ENCODE assay signal across 8 mouse cellular contexts in genomic region chr9:59588710-59589671, GRCm38 (mm10). TPM values are rescaled to one million over a fixed set of nuclear protein-coding genes. Genes with fewer than 3 reads are reported as not detected.
DNase-seq lines count a peak whose midpoint lies in the region; ATAC-seq and TF ChIP-seq lines count a peak whose summit lies in the region.
"Had no signal": no experiment of that assay in that cellular context is flagged by ENCODE, and none has a peak within 500 bp of the region (broad histone marks: within the 10 kb centered on the region; RNA-seq: fewer than 3 reads in every experiment).

No protein-coding gene starts in this region.

- H3K27me3 ChIP-seq in forebrain, embryonic 15.5 days, result 0 out of 2 replicates have a peak, but pooled peaks cover 3% of the 10 kb centered on the region

- no peak for TF ChIP-seq POLR2A in cortical plate, adult 2 months (IDR thresholded peaks at IDR 0.05; ENCODE audit: extremely low read depth, insufficient read depth, low read length)
- TF ChIP-seq POLR2A in olfactory bulb, adult 2 months (IDR thresholded peaks at IDR 0.05; ENCODE audit: insufficient read depth, low read depth, low read length), result no peak

- H3K4me2 ChIP-seq in forebrain, embryonic 15.5 days (replicated peaks), result peak overlapping the region; percentile 52

- peaks cover 4% of the 10 kb centered on the region for H3K4me1 ChIP-seq in cortical plate, adult 2 months (ENCODE audit: control insufficient read depth, insufficient read depth, low read length)
- H3K4me1 ChIP-seq in forebrain, embryonic 15.5 days, result peaks cover 37% of the 10 kb centered on the region
- H3K4me1 ChIP-seq in olfactory bulb, adult 2 months (ENCODE audit: control insufficient read depth, insufficient read depth, low read length), result peaks cover 26% of the 10 kb centered on the region

- DNase-seq in layer of hippocampus, postnatal 36 days, result peak; percentile 69 to 82
- DNase-seq in spleen, postnatal 4 days (ENCODE audit: low spot score in 2 of 2), result no peak
- DNase-seq in cerebellum, adult 9-10 months, result no peak
- no peak for DNase-seq in spleen, postnatal 10 days (ENCODE audit: low spot score in 2 of 2)

- H3K9me3 ChIP-seq in forebrain, embryonic 15.5 days, result no peaks in the 10 kb centered on the region

- peak; percentile 90 for ATAC-seq in forebrain, embryonic 15.5 days (replicated peaks)

- TF ChIP-seq CTCF in cortical plate, adult 2 months (IDR thresholded peaks at IDR 0.05; ENCODE audit: extremely low read depth, insufficient read depth, low read length), result no peak
- TF ChIP-seq CTCF in olfactory bulb, adult 2 months (IDR thresholded peaks at IDR 0.05; ENCODE audit: insufficient read depth, low read depth, low read length), result no peak

- peak overlapping the region; percentile 62 for H3K27ac ChIP-seq in cortical plate, adult 2 months (ENCODE audit: insufficient read depth, low read length)
- peak overlapping the region; percentile 89 for H3K27ac ChIP-seq in forebrain, embryonic 15.5 days (replicated peaks)
- H3K27ac ChIP-seq in olfactory bulb, adult 2 months (ENCODE audit: insufficient read depth, low read depth, low read length), result peak overlapping the region; percentile 99
- H3K27ac ChIP-seq: kidney, postnatal 0 days had no signal

- 18% methylated on average over 12 of the region's 12 CpGs for WGBS in forebrain, embryonic 15.5 days
- WGBS in olfactory bulb, adult 2 months, result 12% methylated on average over 12 of the region's 12 CpGs

- H3K4me3 ChIP-seq in cortical plate, adult 2 months (ENCODE audit: insufficient read depth, low read length), result no peak overlapping the region
- peak overlapping the region; percentile 28 for H3K4me3 ChIP-seq in forebrain, embryonic 15.5 days
- H3K4me3 ChIP-seq in olfactory bulb, adult 2 months (ENCODE audit: insufficient read depth, low read depth, low read length), result peak overlapping the region; percentile 34

- peak overlapping the region; percentile 20 for H3K9ac ChIP-seq in forebrain, embryonic 15.5 days (replicated peaks)

- no peaks in the 10 kb centered on the region for H3K36me3 ChIP-seq in forebrain, embryonic 15.5 days

RNA-seq across cellular contexts. Expression of gene Celf6, which starts 11.3 kb away (rescaled TPM):
- 11.7 and 14.3 TPM in 2 replicates for polyA plus RNA-seq in cortical plate, adult 2 months (2012; rRNA removed)
- 24.6 and 34.3 TPM in 2 replicates for polyA plus RNA-seq in forebrain, embryonic 15.5 days (2015; fragmentation: Nextera tagmentation; extraction: Ambion mirVana)
- 10 to 100 TPM; 28.6 to 29.8 TPM for total RNA-seq in layer of hippocampus, postnatal 36 days (2021)
- not detected in 2 replicates for polyA plus RNA-seq in olfactory bulb, adult 2 months (2012; ENCODE audit: insufficient read depth, insufficient read length, low replicate concordance, missing spikeins)

RNA-seq across cellular contexts. Expression of gene Parp6, which starts 28.1 kb away (rescaled TPM):
- 199 and 202 TPM in 2 replicates for polyA plus RNA-seq in cortical plate, adult 2 months (2012; rRNA removed)
- polyA plus RNA-seq in forebrain, embryonic 15.5 days (2015; fragmentation: Nextera tagmentation; extraction: Ambion mirVana), result 188 and 191 TPM in 2 replicates
- 100 to 1,000 TPM; 131 to 142 TPM for total RNA-seq in layer of hippocampus, postnatal 36 days (2021)
- polyA plus RNA-seq in olfactory bulb, adult 2 months (2012; ENCODE audit: insufficient read depth, insufficient read length, low replicate concordance, missing spikeins), result not detected in 2 replicates

RNA-seq across cellular contexts. Expression of gene Tmem202, which starts 49.3 kb away (rescaled TPM):
- 2.8 TPM in 2 replicates for polyA plus RNA-seq in cortical plate, adult 2 months (2012; rRNA removed)
- polyA plus RNA-seq in forebrain, embryonic 15.5 days (2015; fragmentation: Nextera tagmentation; extraction: Ambion mirVana), result 0.47 and 0.74 TPM in 2 replicates
- 1 to 10 TPM; 2.1 to 2.7 TPM for total RNA-seq in layer of hippocampus, postnatal 36 days (2021)
- not detected in 2 replicates for polyA plus RNA-seq in olfactory bulb, adult 2 months (2012; ENCODE audit: insufficient read depth, insufficient read length, low replicate concordance, missing spikeins)

RNA-seq across cellular contexts. Expression of gene Hexa, which starts 49.7 kb away (rescaled TPM):
- polyA plus RNA-seq in cortical plate, adult 2 months (2012; rRNA removed), result 56.1 and 59.4 TPM in 2 replicates
- 47.5 and 53.0 TPM in 2 replicates for polyA plus RNA-seq in forebrain, embryonic 15.5 days (2015; fragmentation: Nextera tagmentation; extraction: Ambion mirVana)
- total RNA-seq in layer of hippocampus, postnatal 36 days (2021), result 10 to 100 TPM; 50.9 to 51.6 TPM
- polyA plus RNA-seq in olfactory bulb, adult 2 months (2012; ENCODE audit: insufficient read depth, insufficient read length, low replicate concordance, missing spikeins), result not detected in 2 replicates

Comparison
In these comparisons a context has a peak if more than half of its experiments do, and no peak if none do; other contexts are left out.
1. DNase-seq: peak in layer of hippocampus, postnatal 36 days (2 of 2); none in spleen, postnatal 4 days (0 of 2), cerebellum, adult 9-10 months (single experiment) and spleen, postnatal 10 days (0 of 2).
2. RNA of gene Celf6, which starts 11.3 kb away (polyA plus RNA-seq): 24.6 to 34.3 TPM in forebrain, embryonic 15.5 days and 11.7 to 14.3 TPM in cortical plate, adult 2 months; not detected in olfactory bulb, adult 2 months; every median in the first group is over 10 times any median in the second.
3. Peak in every context shown above with its lines, with median percentiles within 50 percentile points of each other: H3K27ac ChIP-seq.